Mouse (Mus musculus): ENCODE measurements around the gene Ccdc182.

GRCm38 (mm10) chr11:88280426-88280836 is 13.4 kb upstream of the Ccdc182 start:
- no peak for TF ChIP-seq CTCF (IDR thresholded peaks at IDR 0.05; ENCODE audit: low read depth, low read length)
- TF ChIP-seq POLR2A (IDR thresholded peaks at IDR 0.05; ENCODE audit: borderline replicate concordance, low read depth, low read length) = no peak
